Mouse (Mus musculus) hindbrain, embryonic 13.5 days (tissue): ENCODE data around the gene Nop9. TPM values are rescaled to one million over a fixed set of nuclear protein-coding genes. Genes with fewer than 3 reads are reported as not detected.

Experiments used
- polyA plus RNA-seq: library from polyadenylated mRNA; unstranded; fragments of >200 nt; fragmentation: Nextera tagmentation; extraction: Ambion mirVana; gene quantifications from 2 replicates; pipeline ENCODE4 v1.2.1, GENCODE M21; 2015

Gene Nop9
- polyA plus RNA-seq, 1 experiment from 2014 or later = 28.7 TPM

Other genes with a start within 250 kb of the Nop9 start
- 2.4 and 2.5 TPM in 2 replicates for gene Cpne6, start 235.2 kb upstream of the Nop9 start, polyA plus RNA-seq
- gene Nrl, start 220.7 kb upstream of the Nop9 start, polyA plus RNA-seq = 0.05 and 0.10 TPM in 2 replicates
- 20.7 and 21.5 TPM in 2 replicates for gene Pck2, start 205.4 kb upstream of the Nop9 start, polyA plus RNA-seq
- gene Dcaf11, start 185.7 kb upstream of the Nop9 start, polyA plus RNA-seq = 124 and 130 TPM in 2 replicates
- gene A730061H03Rik, start 185.3 kb upstream of the Nop9 start, polyA plus RNA-seq = 0.71 and 2.0 TPM in 2 replicates
- gene Fitm1, start 170.1 kb upstream of the Nop9 start, polyA plus RNA-seq = 0.40 and 0.54 TPM in 2 replicates
- 188 TPM in 2 replicates for gene Psme1, start 167.6 kb upstream of the Nop9 start, polyA plus RNA-seq
- gene Emc9, start 160.4 kb upstream of the Nop9 start, polyA plus RNA-seq = 15.7 and 20.4 TPM in 2 replicates
- 198 and 215 TPM in 2 replicates for gene Psme2, start 154.6 kb upstream of the Nop9 start, polyA plus RNA-seq
- 18.8 and 20.8 TPM in 2 replicates for gene Rnf31, start 154.0 kb upstream of the Nop9 start, polyA plus RNA-seq
- gene Irf9, start 142.1 kb upstream of the Nop9 start, polyA plus RNA-seq = 9.0 and 10.0 TPM in 2 replicates
- 15.1 and 16.0 TPM in 2 replicates for gene Rec8, start 127.7 kb upstream of the Nop9 start, polyA plus RNA-seq
- 86.1 and 96.7 TPM in 2 replicates for gene Ipo4, start 109.7 kb upstream of the Nop9 start, polyA plus RNA-seq
- 2.2 and 2.8 TPM in 2 replicates for gene Gm49378, start 107.8 kb upstream of the Nop9 start, polyA plus RNA-seq
- gene Tm9sf1, start 101.9 kb upstream of the Nop9 start, polyA plus RNA-seq = 58.5 and 65.8 TPM in 2 replicates
- 0.41 and 0.43 TPM in 2 replicates for gene Tssk4, start 95.5 kb upstream of the Nop9 start, polyA plus RNA-seq
- gene Mdp1, start 85.2 kb upstream of the Nop9 start, polyA plus RNA-seq = 74.7 and 77.5 TPM in 2 replicates
- gene Gmpr2, start 73.8 kb upstream of the Nop9 start, polyA plus RNA-seq = 51.1 and 52.9 TPM in 2 replicates
- gene Nedd8, start 73.6 kb upstream of the Nop9 start, polyA plus RNA-seq = 585 and 628 TPM in 2 replicates
- gene Tinf2, start 63.9 kb upstream of the Nop9 start, polyA plus RNA-seq = 28.0 and 31.8 TPM in 2 replicates
- gene Tgm1, start 31.8 kb upstream of the Nop9 start, polyA plus RNA-seq = 0.19 and 0.47 TPM in 2 replicates
- 56.4 and 57.0 TPM in 2 replicates for gene Rabggta, start 23.4 kb upstream of the Nop9 start, polyA plus RNA-seq
- gene Dhrs1, start within 50 bp of the Nop9 start, polyA plus RNA-seq = 77.4 and 79.2 TPM in 2 replicates
- gene Cideb, start 12.8 kb downstream of the Nop9 start, polyA plus RNA-seq = 0.25 TPM in 2 replicates
- 0.43 and 0.56 TPM in 2 replicates for gene Ltb4r2, start 15.7 kb downstream of the Nop9 start, polyA plus RNA-seq
- gene Ltb4r1, start 20.3 kb downstream of the Nop9 start, polyA plus RNA-seq = 0.32 and 0.74 TPM in 2 replicates
- 5.3 and 6.0 TPM in 2 replicates for gene Adcy4, start 38.4 kb downstream of the Nop9 start, polyA plus RNA-seq
- 2.6 and 3.7 TPM in 2 replicates for gene Ripk3, start 43.2 kb downstream of the Nop9 start, polyA plus RNA-seq
- gene Nfatc4, start 77.5 kb downstream of the Nop9 start, polyA plus RNA-seq = 10.8 and 12.0 TPM in 2 replicates
- 11.7 and 11.9 TPM in 2 replicates for gene Nynrin, start 108.3 kb downstream of the Nop9 start, polyA plus RNA-seq
- gene Cbln3, start 138.7 kb downstream of the Nop9 start, polyA plus RNA-seq = 0.14 and 0.27 TPM in 2 replicates
- gene Khnyn, start 139.3 kb downstream of the Nop9 start, polyA plus RNA-seq = 10.0 and 11.1 TPM in 2 replicates
- 115 and 124 TPM in 2 replicates for gene Sdr39u1, start 154.6 kb downstream of the Nop9 start, polyA plus RNA-seq
- gene Cma1, start 199.0 kb downstream of the Nop9 start, polyA plus RNA-seq = 0.43 TPM in 1 of 2 replicates, not detected in the other
- not detected in 2 replicates for gene Cma2, start 205.3 kb downstream of the Nop9 start, polyA plus RNA-seq